In the genomic region with DNA sequence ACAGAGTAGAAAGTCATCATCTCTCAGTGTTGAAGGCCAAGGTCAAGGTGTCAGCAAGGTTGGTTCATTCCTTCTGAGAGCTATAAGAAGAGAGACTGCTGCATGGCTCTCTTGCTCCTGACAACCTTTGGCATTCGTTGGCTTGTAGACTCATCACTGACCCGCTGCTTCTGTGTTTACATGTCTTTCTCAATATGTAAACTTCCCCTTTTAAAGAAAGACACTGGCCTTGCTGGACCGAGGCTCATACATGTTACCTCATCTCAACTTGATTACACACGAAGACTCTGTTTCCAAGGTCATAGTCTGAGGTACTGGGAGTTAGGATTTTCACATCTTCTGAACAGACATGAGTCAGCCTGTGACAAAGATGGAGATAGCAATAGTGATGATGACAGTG, we compare ENCODE assay signal across 22 mouse cellular contexts. TPM values are rescaled to one million over a fixed set of nuclear protein-coding genes. Genes with fewer than 3 reads are reported as not detected.
DNase-seq lines count a peak whose midpoint lies in the region; ATAC-seq and TF ChIP-seq lines count a peak whose summit lies in the region.
"Had no signal": no experiment of that assay in that cellular context is flagged by ENCODE, and none has a peak within 500 bp of the region (broad histone marks: within the 10 kb centered on the region; RNA-seq: fewer than 3 reads in every experiment).

No protein-coding gene starts in this region.

- no peaks in the 10 kb centered on the region for H3K27me3 ChIP-seq in liver, postnatal 0 days (ENCODE audit: insufficient read depth, low read length)
- H3K27me3 ChIP-seq in liver, embryonic 11.5 days (replicated peaks; ENCODE audit: control insufficient read depth, insufficient read depth, low read length) = no peaks in the 10 kb centered on the region
- peaks cover 6% of the 10 kb centered on the region for H3K27me3 ChIP-seq in megakaryocyte, embryonic 14.5 days (replicated peaks)
- no peaks in the 10 kb centered on the region for H3K27me3 ChIP-seq in forebrain, embryonic 15.5 days
- H3K27me3 ChIP-seq: forebrain, embryonic 13.5 days; hindbrain, embryonic 12.5 days; hindbrain, embryonic 15.5 days had no signal

- H3K9ac ChIP-seq in liver, postnatal 0 days (replicated peaks) = no peak overlapping the region
- no peak overlapping the region for H3K9ac ChIP-seq in liver, embryonic 11.5 days (ENCODE audit: low read depth, low read length)
- no peak overlapping the region for H3K9ac ChIP-seq in forebrain, embryonic 15.5 days (replicated peaks)
- H3K9ac ChIP-seq: forebrain, embryonic 13.5 days; forebrain, postnatal 0 days; hindbrain, embryonic 12.5 days; hindbrain, embryonic 15.5 days had no signal

- H3K9me3 ChIP-seq in liver, postnatal 0 days (ENCODE audit: low read length) = no peaks in the 10 kb centered on the region
- H3K9me3 ChIP-seq in liver, embryonic 11.5 days (ENCODE audit: control insufficient read depth, low read length) = no peaks in the 10 kb centered on the region
- no peaks in the 10 kb centered on the region for H3K9me3 ChIP-seq in megakaryocyte, embryonic 14.5 days
- no peaks in the 10 kb centered on the region for H3K9me3 ChIP-seq in forebrain, embryonic 15.5 days
- H3K9me3 ChIP-seq: forebrain, embryonic 10.5 days; forebrain, embryonic 13.5 days; hindbrain, embryonic 12.5 days; hindbrain, embryonic 15.5 days had no signal

- peaks cover 15% of the 10 kb centered on the region; the same call in 1 of the 2 replicates for H3K4me1 ChIP-seq in liver, postnatal 0 days (ENCODE audit: insufficient read depth)
- peaks cover 7% of the 10 kb centered on the region for H3K4me1 ChIP-seq in liver, embryonic 11.5 days (replicated peaks; ENCODE audit: control insufficient read depth, insufficient read depth, low read length)
- peaks cover 32% of the 10 kb centered on the region for H3K4me1 ChIP-seq in megakaryocyte, embryonic 14.5 days
- no peaks in the 10 kb centered on the region for H3K4me1 ChIP-seq in forebrain, embryonic 15.5 days
- H3K4me1 ChIP-seq: hindbrain, embryonic 15.5 days had no signal

- TF ChIP-seq EP300 in liver, postnatal 0 days (IDR thresholded peaks at IDR 0.05; ENCODE audit: low read depth) = peak; percentile 72; the same call in 1 of the 2 replicates

- no peaks in the 10 kb centered on the region for H3K36me3 ChIP-seq in liver, postnatal 0 days (replicated peaks; ENCODE audit: insufficient read depth, low read length)
- H3K36me3 ChIP-seq in liver, embryonic 11.5 days (ENCODE audit: control insufficient read depth, insufficient read depth, low read length) = no peaks in the 10 kb centered on the region
- H3K36me3 ChIP-seq in megakaryocyte, embryonic 14.5 days (replicated peaks; ENCODE audit: low read length) = no peaks in the 10 kb centered on the region
- no peaks in the 10 kb centered on the region for H3K36me3 ChIP-seq in forebrain, embryonic 15.5 days
- H3K36me3 ChIP-seq: forebrain, embryonic 10.5 days; hindbrain, embryonic 12.5 days; hindbrain, embryonic 15.5 days had no signal

- peak; percentile 82 for ATAC-seq in liver, postnatal 0 days
- no peak for ATAC-seq in liver, embryonic 11.5 days (replicated peaks; ENCODE audit: low FRiP score)
- ATAC-seq in megakaryocyte, adult 5-6 weeks (ENCODE audit: poor library complexity, severe bottlenecking) = no peak
- peak; percentile 56 for ATAC-seq in monocyte, adult 5-6 weeks (replicated peaks; ENCODE audit: insufficient number of reproducible peaks, low FRiP score, low TSS enrichment, poor library complexity, severe bottlenecking)
- no peak for ATAC-seq in forebrain, embryonic 15.5 days (replicated peaks)
- ATAC-seq: activated CD4-positive, CD25-positive, alpha-beta regulatory T cell, adult 4 months; forebrain, embryonic 13.5 days; forebrain, postnatal 0 days had no signal

- no peak overlapping the region for H3K4me3 ChIP-seq in liver, postnatal 0 days (ENCODE audit: low read depth, low read length)
- no peak overlapping the region for H3K4me3 ChIP-seq in liver, embryonic 11.5 days (ENCODE audit: low read depth, low read length)
- H3K4me3 ChIP-seq in megakaryocyte, embryonic 14.5 days (replicated peaks) = peak overlapping the region; percentile 64
- H3K4me3 ChIP-seq in forebrain, embryonic 15.5 days = no peak overlapping the region
- H3K4me3 ChIP-seq: forebrain, embryonic 10.5 days; forebrain, embryonic 13.5 days; gastrocnemius, adult 2 months; hindbrain, embryonic 12.5 days; hindbrain, embryonic 15.5 days had no signal

- DNase-seq in liver, postnatal 0 days = no peak
- no peak for DNase-seq in liver, embryonic 11.5 days (ENCODE audit: low spot score)
- DNase-seq: adrenal gland, adult 8-10 months; adrenal gland, postnatal 25 days; cerebellum, adult 11-12 months; cerebellum, adult 8-10 months; cerebellum, postnatal 10 days; cerebellum, postnatal 36 days; forebrain, postnatal 0 days; gastrocnemius, adult 2 months; gastrocnemius, postnatal 14 days; heart, adult 11 months had no signal

- H3K27ac ChIP-seq in liver, postnatal 0 days (ENCODE audit: low read depth) = peak overlapping the region; percentile 29; the same call in 1 of the 2 replicates
- no peak overlapping the region for H3K27ac ChIP-seq in liver, embryonic 11.5 days (ENCODE audit: low read depth, low read length)
- H3K27ac ChIP-seq in forebrain, embryonic 15.5 days (replicated peaks) = no peak overlapping the region
- H3K27ac ChIP-seq: forebrain, embryonic 10.5 days; forebrain, embryonic 13.5 days; gastrocnemius, adult 2 months; hindbrain, embryonic 12.5 days; hindbrain, embryonic 15.5 days had no signal

- TF ChIP-seq CTCF in liver, postnatal 0 days (IDR thresholded peaks at IDR 0.05; ENCODE audit: low read depth) = no peak

- no peak overlapping the region for H3K4me2 ChIP-seq in liver, postnatal 0 days (ENCODE audit: low read depth, low read length)
- no peak overlapping the region for H3K4me2 ChIP-seq in liver, embryonic 11.5 days
- H3K4me2 ChIP-seq in forebrain, embryonic 15.5 days (replicated peaks) = no peak overlapping the region
- H3K4me2 ChIP-seq: forebrain, embryonic 13.5 days; heart, embryonic 11.5 days; hindbrain, embryonic 12.5 days; hindbrain, embryonic 15.5 days had no signal

- WGBS in liver, postnatal 0 days (ENCODE audit: insufficient replicate concordance) = 42% methylated on average over 4 of the region's 4 CpGs
- 61% methylated on average over 4 of the region's 4 CpGs for WGBS in liver, embryonic 11.5 days
- WGBS in forebrain, embryonic 15.5 days = 90% methylated on average over 4 of the region's 4 CpGs

RNA-seq across cellular contexts. Expression of gene Kcnk5, which starts 24.1 kb away (rescaled TPM):
- polyA plus RNA-seq in liver, postnatal 0 days (2015; fragmentation: Nextera tagmentation; extraction: Ambion mirVana) = 4.5 and 5.1 TPM in 2 replicates
- polyA plus RNA-seq in liver, embryonic 11.5 days (2014; fragmentation: Nextera tagmentation; extraction: Ambion mirVana) = 9.6 and 10.1 TPM in 2 replicates
- 13.5 and 15.9 TPM in 2 replicates for polyA plus RNA-seq in megakaryocyte, embryonic 14.5 days (2012; ENCODE audit: insufficient read depth, low replicate concordance)
- 0.13 and 0.30 TPM in 2 replicates for total RNA-seq in megakaryocyte, adult 5-6 weeks (2015)
- total RNA-seq in megakaryocyte, adult 5-6 weeks (2017) = 0.22 and 2.0 TPM in 2 replicates
- total RNA-seq in monocyte, adult 5-6 weeks (2017) = 0.67 to 21.9 TPM (median 2.6 TPM) in 3 replicates
- 3.3 TPM in 2 replicates for polyA plus RNA-seq in forebrain, embryonic 15.5 days (2015; fragmentation: Nextera tagmentation; extraction: Ambion mirVana)

Comparison
In these comparisons a context has a peak if more than half of its experiments do, and no peak if none do; other contexts are left out.
1. ATAC-seq: peak in liver, postnatal 0 days (single experiment) and monocyte, adult 5-6 weeks (single experiment); none in liver, embryonic 11.5 days (single experiment), megakaryocyte, adult 5-6 weeks (single experiment) and forebrain, embryonic 15.5 days (single experiment).